Mouse (Mus musculus) hematopoietic multipotent progenitor cell, adult 10-12 weeks (in vitro differentiated cells): ENCODE data around the gene Usp46. TPM values are rescaled to one million over a fixed set of nuclear protein-coding genes. Genes with fewer than 3 reads are reported as not detected.

ENCODE experiments used
- polyA plus RNA-seq: library from polyadenylated mRNA; stranded (reverse); fragments of >175 nt; gene quantifications from 2 replicates; pipeline ENCODE4 v1.2.3, GENCODE M21; 2012; ENCODE audit warnings: low replicate concordance

Usp46 gene
- 0.47 and 1.00 TPM in 2 replicates for polyA plus RNA-seq

GRCm38 (mm10) chr5:74067831-74068713, at the start of gene Usp46:
Usp46 (minus strand) TSS chr5:74068431.

Other genes with a start within 250 kb of the Usp46 start
- gene Rasl11b, start 126.9 kb upstream of the Usp46 start, polyA plus RNA-seq, result 2.1 and 2.3 TPM in 2 replicates